Mouse (Mus musculus) heart, embryonic 13.5 days (tissue): ENCODE measurements around the gene Frmd6. TPM values are rescaled to one million over a fixed set of nuclear protein-coding genes. Genes with fewer than 3 reads are reported as not detected.

Source experiments
- ATAC-seq: fragments of 200-750 bp; cut with Nextera tagmentation; 2 replicates; pipeline ENCODE4 v1.8.0; 2017; ENCODE audit warnings: moderate TSS enrichment; ENCODE audit not compliant: insufficient number of reproducible peaks, low FRiP score, low TSS enrichment; ENCODE audit errors: extremely low read depth
- H3K27ac ChIP-seq: fragments of 300-500 bp; sonication (generic); replicated peaks from 2 replicates; pipeline ENCODE4 v1.5.1; 2015; ENCODE audit warnings: moderate library complexity, mild to moderate bottlenecking, inconsistent platforms
- H3K27me3 ChIP-seq: fragments of 300-500 bp; sonication (generic); replicated peaks from 2 replicates; pipeline ENCODE4 v1.6.1; 2015; ENCODE audit warnings: mild to moderate bottlenecking, inconsistent platforms
- H3K36me3 ChIP-seq: fragments of 300-500 bp; sonication (generic); 2 replicates; pipeline ENCODE4 v1.6.1; 2015; ENCODE audit warnings: mild to moderate bottlenecking, inconsistent platforms
- H3K4me1 ChIP-seq: fragments of 300-500 bp; sonication (generic); 2 replicates; pipeline ENCODE4 v1.6.1; 2015; ENCODE audit warnings: inconsistent platforms
- H3K4me2 ChIP-seq: fragments of 300-500 bp; sonication (generic); 2 replicates; pipeline ENCODE4 v1.6.1; 2015; ENCODE audit warnings: inconsistent platforms, mild to moderate bottlenecking, moderate library complexity
- H3K4me3 ChIP-seq: fragments of 300-500 bp; sonication (generic); 2 replicates; pipeline ENCODE4 v1.5.1; 2015; ENCODE audit warnings: moderate library complexity, mild to moderate bottlenecking, inconsistent platforms
- H3K9ac ChIP-seq: fragments of 300-500 bp; sonication (generic); 2 replicates; pipeline ENCODE4 v1.6.1; 2015; ENCODE audit warnings: inconsistent platforms, mild to moderate bottlenecking, moderate library complexity
- H3K9me3 ChIP-seq: fragments of 300-500 bp; sonication (generic); 2 replicates; pipeline ENCODE4 v1.6.1; 2016; ENCODE audit warnings: inconsistent platforms
- WGBS: fragments of 180-500 bp; shearing (Covaris S2); methylation state at CpG from one replicate; pipeline ENCODE4 v1.1.7; 2015; ENCODE audit warnings: mixed read lengths; 5-methylcytosine and 5-hydroxymethylcytosine counted together
- polyA plus RNA-seq: library from polyadenylated mRNA; unstranded; fragments of >200 nt; fragmentation: Nextera tagmentation; extraction: Ambion mirVana; gene quantifications from 2 replicates; pipeline ENCODE4 v1.2.1, GENCODE M21; 2015

Gene Frmd6
- polyA plus RNA-seq, 1 experiment from 2014 or later: 21.8 TPM

GRCm38 (mm10) chr12:70906867-70907266, 81.6 kb downstream of the Frmd6 start:
- H3K4me1 ChIP-seq: peaks cover 21% of the 10 kb centered on the region
- no peaks in the 10 kb centered on the region; the same call in 1 of the 2 replicates for H3K27me3 ChIP-seq
- ATAC-seq: no peak
- H3K9me3 ChIP-seq: no peaks in the 10 kb centered on the region
- H3K4me2 ChIP-seq: no peak overlapping the region
- WGBS: 61% methylated on average over 9 of the region's 9 CpGs
- H3K27ac ChIP-seq: no peak overlapping the region
- H3K9ac ChIP-seq: no peak overlapping the region
- peaks cover 24% of the 10 kb centered on the region for H3K36me3 ChIP-seq
- H3K4me3 ChIP-seq: no peak overlapping the region

- no peak overlapping the region for H3K9ac ChIP-seq
- H3K36me3 ChIP-seq: peaks cover 18% of the 10 kb centered on the region
- H3K27ac ChIP-seq: peak overlapping the region; percentile 33; the same call in 1 of the 2 replicates
- H3K4me3 ChIP-seq: no peak overlapping the region
- peak overlapping the region; percentile 12 for H3K4me2 ChIP-seq
- H3K27me3 ChIP-seq: peaks cover 2% of the 10 kb centered on the region; the same call in 1 of the 2 replicates
- H3K4me1 ChIP-seq: peaks cover 21% of the 10 kb centered on the region
- no peaks in the 10 kb centered on the region for H3K9me3 ChIP-seq
- no peak for ATAC-seq
- WGBS: 47% methylated on average over 11 of the region's 11 CpGs
Observed at GRCm38 (mm10) chr12:70907651-70908050, 82.3 kb downstream of the Frmd6 start.

GRCm38 (mm10) chr12:70908076-70908475, 82.8 kb downstream of the Frmd6 start:
- Histone ChIP-seq H3K27me3 (peaks cover 2% of the 10 kb centered on the region; the same call in 1 of the 2 replicates), H3K9me3 (no peaks in the 10 kb centered on the region), H3K4me3 (no peak overlapping the region), H3K4me1 (peaks cover 21% of the 10 kb centered on the region), H3K4me2 (peak overlapping the region; percentile 12), H3K9ac (no peak overlapping the region), H3K27ac (peak overlapping the region; percentile 33; the same call in 1 of the 2 replicates), H3K36me3 (peaks cover 13% of the 10 kb centered on the region)
- 63% methylated on average over 4 of the region's 4 CpGs for WGBS
- ATAC-seq: no peak

GRCm38 (mm10) chr12:70910241-70910720, 85.0 kb downstream of the Frmd6 start:
- no peaks in the 10 kb centered on the region for H3K36me3 ChIP-seq
- H3K4me1 ChIP-seq: peaks cover 21% of the 10 kb centered on the region
- no peak overlapping the region for H3K27ac ChIP-seq
- ATAC-seq: no peak
- H3K9me3 ChIP-seq: no peaks in the 10 kb centered on the region
- H3K4me3 ChIP-seq: no peak overlapping the region
- H3K4me2 ChIP-seq: no peak overlapping the region
- WGBS: 9% methylated on average over 9 of the region's 9 CpGs
- peaks cover 2% of the 10 kb centered on the region; the same call in 1 of the 2 replicates for H3K27me3 ChIP-seq
- H3K9ac ChIP-seq: no peak overlapping the region

GRCm38 (mm10) chr12:70911029-70911428, 85.7 kb downstream of the Frmd6 start:
- ATAC-seq: no peak
- no peak overlapping the region for H3K27ac ChIP-seq
- H3K27me3 ChIP-seq: peaks cover 2% of the 10 kb centered on the region; the same call in 1 of the 2 replicates
- H3K36me3 ChIP-seq: no peaks in the 10 kb centered on the region
- no peak overlapping the region for H3K9ac ChIP-seq
- 9% methylated on average over 5 of the region's 5 CpGs for WGBS
- no peak overlapping the region for H3K4me2 ChIP-seq
- H3K4me1 ChIP-seq: peaks cover 21% of the 10 kb centered on the region
- no peak overlapping the region for H3K4me3 ChIP-seq
- H3K9me3 ChIP-seq: no peaks in the 10 kb centered on the region

- peaks cover 19% of the 10 kb centered on the region for H3K4me1 ChIP-seq
- no peak for ATAC-seq
- H3K36me3 ChIP-seq: no peaks in the 10 kb centered on the region
- WGBS: 66% methylated on average over 17 of the region's 17 CpGs
- no peaks in the 10 kb centered on the region for H3K9me3 ChIP-seq
- H3K27me3 ChIP-seq: peaks cover 2% of the 10 kb centered on the region; the same call in 1 of the 2 replicates
- H3K4me3 ChIP-seq: no peak overlapping the region
- no peak overlapping the region for H3K27ac ChIP-seq
- H3K4me2 ChIP-seq: no peak overlapping the region
- H3K9ac ChIP-seq: no peak overlapping the region
Observed at GRCm38 (mm10) chr12:70911676-70912379, 86.5 kb downstream of the Frmd6 start.

- Histone ChIP-seq H3K27ac (no peak overlapping the region), H3K36me3 (no peaks in the 10 kb centered on the region), H3K4me1 (peaks cover 5% of the 10 kb centered on the region; the same call in 1 of the 2 replicates), H3K4me3 (no peak overlapping the region), H3K9ac (no peak overlapping the region), H3K4me2 (no peak overlapping the region), H3K9me3 (peaks cover 3% of the 10 kb centered on the region; the same call in 1 of the 2 replicates), H3K27me3 (peaks cover 2% of the 10 kb centered on the region; the same call in 1 of the 2 replicates)
- 35% methylated on average over 3 of the region's 3 CpGs for WGBS
- no peak for ATAC-seq
Observed at GRCm38 (mm10) chr12:70913429-70913828, 88.1 kb downstream of the Frmd6 start.

- WGBS: 52% methylated on average over 11 of the region's 11 CpGs
- Histone ChIP-seq H3K27me3 (0 out of 2 replicates have a peak, but pooled peaks cover 2% of the 10 kb centered on the region), H3K4me1 (0 out of 2 replicates have a peak, but pooled peaks cover 4% of the 10 kb centered on the region), H3K9me3 (peaks cover 3% of the 10 kb centered on the region; the same call in 1 of the 2 replicates), H3K4me3 (no peak overlapping the region), H3K4me2 (no peak overlapping the region), H3K36me3 (no peaks in the 10 kb centered on the region), H3K27ac (no peak overlapping the region), H3K9ac (no peak overlapping the region)
- no peak for ATAC-seq
Observed at GRCm38 (mm10) chr12:70914387-70914786, 89.1 kb downstream of the Frmd6 start.

- Histone ChIP-seq H3K4me2 (no peak overlapping the region), H3K27ac (no peak overlapping the region), H3K4me1 (no peaks in the 10 kb centered on the region), H3K4me3 (no peak overlapping the region), H3K36me3 (no peaks in the 10 kb centered on the region), H3K27me3 (no peaks in the 10 kb centered on the region), H3K9ac (no peak overlapping the region), H3K9me3 (peaks cover 6% of the 10 kb centered on the region; the same call in 1 of the 2 replicates)
- no peak for ATAC-seq
- WGBS: 72% methylated on average over 4 of the region's 4 CpGs
Observed at GRCm38 (mm10) chr12:70929781-70930180, 104.5 kb downstream of the Frmd6 start.

GRCm38 (mm10) chr12:70937150-70937549, 111.8 kb downstream of the Frmd6 start:
- H3K9ac ChIP-seq: peak overlapping the region; percentile 84
- H3K4me1 ChIP-seq: peaks cover 9% of the 10 kb centered on the region
- H3K4me3 ChIP-seq: peak overlapping the region; percentile 74
- H3K4me2 ChIP-seq: peak overlapping the region; percentile 70
- H3K27ac ChIP-seq: peak overlapping the region; percentile 94
- H3K9me3 ChIP-seq: peaks cover 6% of the 10 kb centered on the region; the same call in 1 of the 2 replicates
- WGBS: 28% methylated on average over 9 of the region's 12 CpGs
- no peaks in the 10 kb centered on the region for H3K27me3 ChIP-seq
- H3K36me3 ChIP-seq: peaks cover 20% of the 10 kb centered on the region
- ATAC-seq: 0 out of 2 replicates have a peak, but pooled peaks have one; percentile 4

GRCm38 (mm10) chr12:70937571-70938384, 112.5 kb downstream of the Frmd6 start, which contains the start of gene Actr10:
Actr10 (plus strand) TSS chr12:70937857.
- Histone ChIP-seq H3K4me2 (peak within 1 kb of the TSS; percentile 84), H3K36me3 (peaks cover 26% of the 10 kb centered on the region), H3K4me1 (peaks cover 9% of the 10 kb centered on the region), H3K27me3 (no peaks in the 10 kb centered on the region), H3K27ac (peak within 1 kb of the TSS; percentile 94), H3K9me3 (peaks cover 6% of the 10 kb centered on the region; the same call in 1 of the 2 replicates), H3K4me3 (peak within 1 kb of the TSS; percentile 74), H3K9ac (peak within 1 kb of the TSS; percentile 90)
- peak; percentile 91 for ATAC-seq
- under 1% methylated on average over 59 of the region's 59 CpGs for WGBS
